9 mouse cellular contexts compared by ENCODE assay signal in the genomic region with DNA sequence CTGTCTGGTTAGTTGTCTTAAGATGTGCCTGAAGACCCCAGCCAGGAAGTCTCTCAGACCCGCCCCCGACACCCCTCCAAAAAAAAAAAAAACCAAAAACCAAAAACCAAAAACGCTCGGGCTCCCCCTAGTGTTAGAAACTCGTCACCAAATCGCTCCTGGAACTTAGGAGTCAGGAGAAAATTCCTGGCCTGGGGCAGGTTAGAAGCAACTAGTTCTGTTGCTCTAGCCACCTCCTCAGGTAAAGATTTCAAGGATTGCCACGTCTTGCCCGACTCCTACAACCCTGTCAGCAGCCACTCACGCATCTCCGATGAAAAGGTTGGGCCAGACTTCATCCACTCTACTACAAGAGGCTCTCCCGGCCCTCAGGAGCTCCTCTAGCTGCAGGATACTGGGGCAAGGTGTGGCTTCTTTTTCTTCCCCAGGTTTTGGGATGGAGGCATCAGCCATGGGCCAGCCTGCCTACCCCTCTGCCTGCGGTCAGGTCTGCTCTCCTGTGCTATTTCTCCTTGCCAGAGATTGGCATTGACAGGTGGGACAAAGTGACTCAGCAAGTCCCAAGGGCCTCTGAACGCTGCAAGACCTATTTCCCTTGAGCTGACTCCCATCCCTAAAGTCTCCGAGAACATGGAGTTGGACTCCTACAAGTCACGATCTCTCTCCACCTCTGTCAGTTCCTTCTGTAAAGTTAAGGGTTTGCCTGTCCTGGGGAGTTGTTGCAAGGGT. TPM values are rescaled to one million over a fixed set of nuclear protein-coding genes. Genes with fewer than 3 reads are reported as not detected.
DNase-seq lines count a peak whose midpoint lies in the region; ATAC-seq and TF ChIP-seq lines count a peak whose summit lies in the region.
"Had no signal": no experiment of that assay in that cellular context is flagged by ENCODE, and none has a peak within 500 bp of the region (broad histone marks: within the 10 kb centered on the region; RNA-seq: fewer than 3 reads in every experiment).

No protein-coding gene starts in this region.

- intact Hi-C loops in gastrocnemius, postnatal 14 days (cut with DNase I; ENCODE audit: low total_unique reads) = no loop called here

- no peak overlapping the region for H3K4me3 ChIP-seq in intestine, embryonic 14.5 days (ENCODE audit: low read depth, low read length)
- no peak overlapping the region for H3K4me3 ChIP-seq in intestine, embryonic 15.5 days (replicated peaks)
- no peak overlapping the region for H3K4me3 ChIP-seq in testis, adult 2 months (ENCODE audit: control insufficient read depth, low read depth, low read length)
- no peak overlapping the region for H3K4me3 ChIP-seq in bone marrow macrophage, adult 2 months (ENCODE audit: insufficient read depth, low read length)
- H3K4me3 ChIP-seq: neural tube, embryonic 13.5 days had no signal

- TF ChIP-seq CTCF in testis, adult 2 months (IDR thresholded peaks at IDR 0.05; ENCODE audit: control insufficient read depth, insufficient read depth, insufficient replicate concordance, low read depth, low read length) = 0 out of 2 replicates have a peak, but pooled peaks have one; percentile 16
- peak; percentile 90 for TF ChIP-seq CTCF in bone marrow macrophage, adult 2 months (IDR thresholded peaks at IDR 0.05; ENCODE audit: low read depth, low read length)

- H3K4me2 ChIP-seq in intestine, embryonic 14.5 days (ENCODE audit: low read length) = no peak overlapping the region
- no peak overlapping the region for H3K4me2 ChIP-seq in intestine, embryonic 15.5 days (replicated peaks)
- H3K4me2 ChIP-seq: neural tube, embryonic 13.5 days had no signal

- DNase-seq in intestine, embryonic 14.5 days (ENCODE audit: low spot score) = peak; percentile 71
- no peak for DNase-seq in testis, postnatal 14 days (ENCODE audit: low spot score)
- peak; percentile 50 for DNase-seq in gastrocnemius, postnatal 14 days
- DNase-seq in lung, postnatal 14 days = peak; percentile 76

- H3K27me3 ChIP-seq in intestine, embryonic 14.5 days (replicated peaks; ENCODE audit: control insufficient read depth, insufficient read depth, low read length) = no peaks in the 10 kb centered on the region
- H3K27me3 ChIP-seq in intestine, embryonic 15.5 days (replicated peaks) = no peaks in the 10 kb centered on the region
- no peaks in the 10 kb centered on the region for H3K27me3 ChIP-seq in testis, adult 2 months (ENCODE audit: control insufficient read depth, insufficient read depth, low read length)
- H3K27me3 ChIP-seq: neural tube, embryonic 13.5 days had no signal

- H3K36me3 ChIP-seq in intestine, embryonic 14.5 days (ENCODE audit: control insufficient read depth, insufficient read depth, low read length) = no peaks in the 10 kb centered on the region
- no peaks in the 10 kb centered on the region for H3K36me3 ChIP-seq in intestine, embryonic 15.5 days
- H3K36me3 ChIP-seq in testis, adult 2 months (ENCODE audit: control insufficient read depth, insufficient read depth, low read length) = no peaks in the 10 kb centered on the region
- H3K36me3 ChIP-seq: neural tube, embryonic 13.5 days had no signal

- ATAC-seq in intestine, embryonic 14.5 days (replicated peaks; ENCODE audit: low FRiP score, low TSS enrichment, low read depth) = no peak
- no peak for ATAC-seq in intestine, embryonic 15.5 days
- ATAC-seq in erythroblast, adult 5-6 weeks (replicated peaks; ENCODE audit: low FRiP score, poor library complexity, severe bottlenecking) = no peak

- no peaks in the 10 kb centered on the region for H3K9me3 ChIP-seq in intestine, embryonic 14.5 days (ENCODE audit: control insufficient read depth, low read length)
- no peaks in the 10 kb centered on the region for H3K9me3 ChIP-seq in intestine, embryonic 15.5 days
- H3K9me3 ChIP-seq: neural tube, embryonic 13.5 days had no signal

- TF ChIP-seq POLR2A in testis, adult 2 months (IDR thresholded peaks at IDR 0.05; ENCODE audit: control insufficient read depth, low read depth, low read length) = no peak
- TF ChIP-seq POLR2A in bone marrow macrophage, adult 2 months (IDR thresholded peaks at IDR 0.05; ENCODE audit: borderline replicate concordance, low read depth, low read length) = no peak

- H3K27ac ChIP-seq in intestine, embryonic 14.5 days (ENCODE audit: low read depth) = no peak overlapping the region
- H3K27ac ChIP-seq in intestine, embryonic 15.5 days = no peak overlapping the region
- H3K27ac ChIP-seq in testis, adult 2 months (ENCODE audit: control insufficient read depth, insufficient read depth, low read depth, low read length) = no peak overlapping the region
- H3K27ac ChIP-seq in bone marrow macrophage, adult 2 months (ENCODE audit: insufficient read depth, low read depth, low read length) = no peak overlapping the region
- H3K27ac ChIP-seq: neural tube, embryonic 13.5 days had no signal

- WGBS in intestine, embryonic 14.5 days = 41% methylated on average over 15 of the region's 15 CpGs
- 45% methylated on average over 15 of the region's 15 CpGs for WGBS in intestine, embryonic 15.5 days

- peaks cover 13% of the 10 kb centered on the region for H3K4me1 ChIP-seq in intestine, embryonic 14.5 days (replicated peaks; ENCODE audit: control insufficient read depth, insufficient read depth, low read length)
- 0 out of 2 replicates have a peak, but pooled peaks cover 3% of the 10 kb centered on the region for H3K4me1 ChIP-seq in intestine, embryonic 15.5 days (replicated peaks)
- H3K4me1 ChIP-seq in testis, adult 2 months (ENCODE audit: control insufficient read depth, insufficient read depth, low read length) = peaks cover 11% of the 10 kb centered on the region
- peaks cover 48% of the 10 kb centered on the region for H3K4me1 ChIP-seq in bone marrow macrophage, adult 2 months (ENCODE audit: control insufficient read depth, insufficient read depth, low read length)

- no peak overlapping the region for H3K9ac ChIP-seq in intestine, embryonic 14.5 days (ENCODE audit: low read length)
- H3K9ac ChIP-seq in intestine, embryonic 15.5 days = no peak overlapping the region
- H3K9ac ChIP-seq: neural tube, embryonic 13.5 days had no signal

RNA-seq across cellular contexts. Expression of a gene that starts 2.0 kb away (rescaled TPM):
- polyA plus RNA-seq in intestine, embryonic 14.5 days (2014; fragmentation: Nextera tagmentation; extraction: Ambion mirVana) = 9.1 and 10.6 TPM in 2 replicates
- 11.6 and 12.9 TPM in 2 replicates for polyA plus RNA-seq in intestine, embryonic 15.5 days (2015; fragmentation: Nextera tagmentation; extraction: Ambion mirVana)
- 95.1 and 118 TPM in 2 replicates for polyA plus RNA-seq in testis, adult 2 months (2012; rRNA removed)
- 19.6 and 22.9 TPM in 2 replicates for polyA plus RNA-seq in bone marrow macrophage, adult 2 months (2012; ENCODE audit: insufficient read depth, insufficient read length, missing spikeins)
- 10 to 100 TPM; 23.7 to 25.7 TPM for total RNA-seq in gastrocnemius, postnatal 14 days (2021)
- 3.8 and 10.2 TPM in 2 replicates for total RNA-seq in erythroblast, adult 5-6 weeks (2015; ENCODE audit: low replicate concordance)
- total RNA-seq in erythroblast, adult 5-6 weeks (2017; ENCODE audit: low replicate concordance) = 1.8 and 2.1 TPM in 2 replicates

RNA-seq across cellular contexts. Expression of a gene that starts 2.7 kb away (rescaled TPM):
- polyA plus RNA-seq in intestine, embryonic 14.5 days (2014; fragmentation: Nextera tagmentation; extraction: Ambion mirVana) = not detected in 2 replicates
- polyA plus RNA-seq in intestine, embryonic 15.5 days (2015; fragmentation: Nextera tagmentation; extraction: Ambion mirVana) = not detected in 2 replicates
- polyA plus RNA-seq in testis, adult 2 months (2012; rRNA removed) = 883 and 961 TPM in 2 replicates
- 0.79 TPM in 1 of 2 replicates, not detected in the other for polyA plus RNA-seq in bone marrow macrophage, adult 2 months (2012; ENCODE audit: insufficient read depth, insufficient read length, missing spikeins)
- total RNA-seq in gastrocnemius, postnatal 14 days (2021) = 10 to 100 TPM; 34.8 to 38.0 TPM
- not detected in 2 replicates for total RNA-seq in erythroblast, adult 5-6 weeks (2015; ENCODE audit: low replicate concordance)
- not detected in 2 replicates for total RNA-seq in erythroblast, adult 5-6 weeks (2017; ENCODE audit: low replicate concordance)
- polyA plus RNA-seq: neural tube, embryonic 13.5 days had no signal

RNA-seq across cellular contexts. Expression of a gene that starts 33.9 kb away (rescaled TPM):
- polyA plus RNA-seq in intestine, embryonic 14.5 days (2014; fragmentation: Nextera tagmentation; extraction: Ambion mirVana) = not detected in 2 replicates
- not detected in 2 replicates for polyA plus RNA-seq in intestine, embryonic 15.5 days (2015; fragmentation: Nextera tagmentation; extraction: Ambion mirVana)
- polyA plus RNA-seq in testis, adult 2 months (2012; rRNA removed) = 6.3 and 7.9 TPM in 2 replicates
- polyA plus RNA-seq in bone marrow macrophage, adult 2 months (2012; ENCODE audit: insufficient read depth, insufficient read length, missing spikeins) = not detected in 2 replicates
- 10 to 100 TPM; 94.9 to 98.0 TPM for total RNA-seq in gastrocnemius, postnatal 14 days (2021)
- not detected in 2 replicates for total RNA-seq in erythroblast, adult 5-6 weeks (2015; ENCODE audit: low replicate concordance)
- total RNA-seq in erythroblast, adult 5-6 weeks (2017; ENCODE audit: low replicate concordance) = not detected in 2 replicates
- polyA plus RNA-seq: neural tube, embryonic 13.5 days had no signal

Comparison
In these comparisons a context has a peak if more than half of its experiments do, and no peak if none do; other contexts are left out.
1. RNA of a gene that starts 2.7 kb away (polyA plus RNA-seq): 883 to 961 TPM in testis, adult 2 months; 0.79 TPM in bone marrow macrophage, adult 2 months, not detected in intestine, embryonic 14.5 days and not detected in intestine, embryonic 15.5 days; every median in the first group is over 100 times any median in the second.